Mouse (Mus musculus) E14TG2a.4 (cell line): Measurements from ENCODE around the gene Hdhd5.

Experiments
- CTCF ChIP-seq: conservative IDR thresholded peaks from 2 replicates; pipeline ENCODE4 v1.5.1; 2014; ENCODE audit warnings: low read length
- NANOG ChIP-seq: IDR thresholded peaks from 2 replicates; pipeline ENCODE4 v1.6.1; 2014; ENCODE audit warnings: borderline replicate concordance, low read length, mixed read lengths
- POU5F1 ChIP-seq: IDR thresholded peaks from 2 replicates; pipeline ENCODE4 v1.6.1; 2014; ENCODE audit warnings: low read length, borderline replicate concordance

DNA sequence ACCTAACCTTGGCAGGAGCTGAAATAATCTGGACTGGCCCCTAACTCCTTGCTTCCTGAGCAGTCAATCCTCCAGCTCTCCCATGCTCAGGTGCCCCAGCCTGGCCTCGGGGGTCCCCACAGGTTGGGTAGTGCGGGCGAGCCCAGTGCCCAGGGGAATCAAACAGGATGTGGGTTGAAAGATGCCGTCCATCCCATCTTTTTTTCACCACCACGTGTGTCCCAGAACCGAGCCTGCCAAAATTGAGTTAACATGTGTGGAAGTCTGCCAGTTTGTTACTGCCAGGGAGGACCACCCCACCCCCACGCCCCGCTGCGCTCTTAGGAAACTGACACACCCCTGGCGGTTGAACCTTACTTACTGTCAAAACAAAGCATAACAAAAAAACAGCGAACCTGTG lies 67.2 kb downstream of the Hdhd5 start:
- TF ChIP-seq CTCF = no peak
- no peak for TF ChIP-seq NANOG
- no peak for TF ChIP-seq POU5F1
